Mouse (Mus musculus) c-Kit-positive CD71-negative TER-119-negative erythroid progenitor cells, embryonic 14.5 days (primary cell): ENCODE results near the gene Mtor.

Source experiments
- DNase-seq: peaks from one replicate; pipeline ENCODE4 v3.0.0-alpha.2; 2013; ENCODE audit warnings: low read depth

Gene Mtor

GRCm38 (mm10) chr4:148533613-148534328 is 85.4 kb downstream of the Mtor start:
- no peak for DNase-seq

GRCm38 (mm10) chr4:148535876-148536275 is 87.5 kb downstream of the Mtor start:
- no peak for DNase-seq

- DNase-seq, result no peak
These were observed 100.7 kb downstream of the Mtor start for GRCm38 (mm10) chr4:148549106-148549505.

DNA sequence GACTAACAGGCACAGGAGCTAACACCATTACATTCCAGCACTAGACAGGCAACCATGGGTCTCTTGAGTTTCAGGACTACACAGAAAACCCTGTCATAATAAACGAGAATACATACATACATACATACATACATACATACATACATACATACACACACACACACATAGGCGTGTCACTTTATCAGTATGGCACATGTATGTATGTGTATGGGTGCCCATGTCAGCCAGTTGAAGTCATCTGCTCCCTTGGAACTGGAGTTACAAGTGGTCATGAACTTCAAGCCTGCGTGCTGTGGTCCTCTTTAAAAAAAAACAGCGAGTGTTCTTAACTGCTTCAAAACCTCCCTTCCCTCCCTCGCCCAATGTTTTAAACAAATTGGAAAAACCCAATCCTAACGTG is 109.4 kb downstream of the Mtor start:
- DNase-seq, result no peak

DNA sequence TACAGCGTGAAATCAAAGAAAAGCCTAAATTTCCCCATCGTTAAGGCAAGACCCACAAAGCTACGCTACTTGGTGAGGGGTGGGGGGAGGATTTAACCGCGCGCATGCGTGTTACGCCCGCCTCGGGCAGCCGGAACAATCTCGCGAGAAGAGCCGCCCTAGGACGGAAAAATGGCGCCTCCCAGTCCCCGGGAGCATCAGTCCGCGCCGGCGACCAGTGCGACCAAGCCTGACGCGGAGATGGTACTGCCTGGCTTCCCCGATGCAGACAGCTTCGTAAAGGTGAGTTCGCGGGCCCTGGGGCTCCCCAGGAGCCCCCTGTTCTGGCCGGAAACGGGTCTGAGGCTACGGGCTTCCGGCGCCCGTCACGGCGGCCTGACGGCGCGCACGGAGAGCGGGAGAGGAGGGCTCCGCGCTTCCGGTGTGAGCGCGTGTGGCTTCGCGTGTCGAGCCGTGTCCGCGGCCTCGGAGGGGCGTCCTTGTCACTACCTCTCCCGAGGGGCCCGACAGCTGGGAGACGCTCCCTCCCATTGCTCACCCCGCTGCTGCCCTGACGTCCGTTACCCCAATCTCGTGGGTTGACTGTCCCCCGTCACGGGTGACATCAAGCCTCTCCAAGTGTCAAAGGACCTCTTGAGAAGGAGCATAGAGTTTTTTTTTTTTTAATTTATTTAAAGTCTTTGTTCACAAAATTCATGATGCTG is 110.0 kb downstream of the Mtor start, which contains the start of gene Exosc10:
Gene Exosc10, plus strand, starts transcription at position 133 of the 704 bp plus-strand sequence.
- DNase-seq, result peak; percentile 60

DNA sequence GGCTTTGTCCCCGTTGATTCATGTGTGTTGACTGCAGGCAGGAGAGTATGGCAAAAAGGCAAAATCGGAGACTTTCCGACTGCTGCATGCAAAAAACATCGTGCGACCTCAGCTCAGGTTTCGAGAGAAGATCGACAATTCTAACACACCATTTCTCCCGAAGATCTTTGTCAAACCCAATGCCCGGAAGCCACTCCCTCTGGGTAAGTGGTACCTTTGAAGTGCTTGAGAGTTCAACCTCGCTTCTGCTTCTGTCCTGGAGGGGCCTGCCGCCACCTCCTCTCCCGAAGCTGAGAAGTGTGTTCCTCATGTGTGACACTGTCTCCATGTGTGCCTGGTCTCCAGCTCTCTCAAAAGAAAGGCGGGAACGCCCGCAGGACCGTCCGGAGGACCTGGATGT is 114.3 kb downstream of the Mtor start:
- DNase-seq, result no peak

DNA sequence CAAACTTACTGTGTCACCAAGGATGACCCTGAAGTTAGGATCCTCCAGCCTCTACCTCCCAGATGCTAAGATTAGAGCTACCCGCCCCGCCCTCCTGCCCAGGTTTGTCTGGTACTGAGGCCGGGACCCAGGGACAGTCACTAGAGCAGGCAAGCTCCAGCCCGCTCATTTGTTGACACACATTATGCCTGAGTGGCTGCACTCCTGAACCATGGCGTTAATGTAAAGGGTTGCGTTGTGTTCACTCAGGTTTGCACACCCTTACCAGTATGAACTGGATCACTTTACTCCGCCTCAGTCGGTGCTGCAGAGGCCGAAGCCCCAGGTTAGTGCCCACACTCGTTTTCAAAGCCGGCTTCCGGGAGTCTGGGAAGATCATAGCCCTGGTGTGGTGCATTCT is 115.2 kb downstream of the Mtor start:
- DNase-seq, result no peak

GRCm38 (mm10) chr4:148570138-148570537 is 121.7 kb downstream of the Mtor start:
- DNase-seq, result no peak

DNA sequence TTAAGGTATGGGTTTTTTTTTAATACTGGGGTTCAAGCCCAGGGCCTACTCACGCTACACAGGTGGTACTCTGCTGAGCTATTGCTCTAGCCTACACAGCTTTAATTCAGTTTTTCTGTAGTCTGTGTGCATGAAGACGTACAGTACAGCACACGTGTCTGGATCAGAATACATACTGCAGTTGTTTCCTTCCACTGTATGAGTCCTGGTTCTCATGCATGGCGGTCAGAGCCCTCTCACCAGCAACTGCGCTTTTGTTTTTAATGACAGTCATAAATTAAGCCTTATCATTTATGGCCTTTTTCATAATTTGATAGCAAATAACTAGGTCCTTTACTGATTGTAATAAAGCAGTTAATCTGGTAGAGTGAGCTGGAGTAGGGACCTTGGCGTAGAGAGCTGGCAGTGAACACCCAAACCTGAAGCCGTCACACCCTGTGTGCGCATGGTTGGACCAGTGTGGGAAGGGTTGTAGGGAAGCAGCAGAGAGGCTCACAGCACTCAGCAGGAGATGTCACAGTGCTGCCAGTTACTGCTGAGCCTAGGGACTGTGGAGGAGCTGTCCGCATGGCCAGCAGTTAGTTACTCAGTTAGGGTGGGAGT is 122.4 kb downstream of the Mtor start:
- no peak for DNase-seq

DNA sequence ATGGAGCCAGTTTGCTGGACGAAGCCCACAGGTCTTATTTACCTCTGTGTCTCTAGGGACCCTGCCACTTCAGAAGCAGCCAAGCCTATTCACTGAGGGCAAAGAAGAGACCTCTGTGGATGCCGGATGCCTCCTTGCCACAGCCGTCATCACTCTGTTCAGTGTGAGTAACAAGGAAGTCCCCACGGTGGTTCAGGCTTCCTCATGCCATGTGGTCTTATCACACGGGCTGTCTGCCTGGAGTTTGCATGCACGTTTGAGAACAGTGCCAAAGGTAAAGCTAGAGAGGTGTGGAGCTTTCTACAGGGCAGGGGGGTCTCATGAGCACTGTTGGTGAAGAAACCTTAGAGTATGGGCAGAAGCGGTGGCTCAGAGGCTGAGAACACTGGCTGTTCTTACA is 124.8 kb downstream of the Mtor start:
- no peak for DNase-seq

- no peak for DNase-seq
These were observed 132.4 kb downstream of the Mtor start for GRCm38 (mm10) chr4:148580765-148581164.

DNA sequence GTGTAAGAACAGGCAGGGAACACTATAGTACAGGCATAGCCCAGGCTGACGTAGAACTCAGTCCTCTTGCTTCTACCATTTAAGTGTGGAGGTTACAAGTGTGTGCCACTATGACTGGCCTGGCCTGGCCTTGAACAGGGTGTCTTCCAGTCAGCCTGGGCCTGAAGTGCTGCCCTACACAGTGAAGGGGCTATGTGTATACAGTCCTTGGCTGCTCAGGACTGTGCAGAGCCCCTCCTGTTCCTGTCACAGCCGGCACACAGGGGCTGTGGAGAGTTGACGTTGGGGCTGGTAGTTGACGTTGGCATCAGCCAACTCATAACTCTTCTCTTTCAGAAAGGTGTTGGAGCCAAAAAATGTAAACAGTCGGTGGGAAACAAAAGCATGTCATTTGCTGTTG is 133.0 kb downstream of the Mtor start:
- DNase-seq, result no peak

DNA sequence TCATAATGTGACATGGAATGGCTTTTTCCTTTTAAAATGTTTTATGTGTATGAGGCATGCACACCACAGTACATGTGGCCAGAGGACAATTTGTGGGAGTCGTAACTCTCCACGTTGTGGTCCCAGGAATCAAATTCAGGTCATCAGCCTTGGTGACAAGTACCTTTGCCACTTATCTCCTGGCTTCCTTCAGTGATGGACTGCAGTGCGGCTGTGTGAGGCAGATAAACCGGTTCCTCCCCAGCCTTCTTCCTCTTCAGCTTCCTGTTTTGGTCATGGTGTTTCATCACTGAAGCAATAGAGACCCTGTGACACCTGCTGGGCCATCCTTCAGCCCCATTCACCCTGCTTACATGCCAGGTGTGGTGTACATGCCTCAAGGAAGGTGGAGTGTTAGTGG is 134.8 kb downstream of the Mtor start:
- DNase-seq, result peak; percentile 56

DNA sequence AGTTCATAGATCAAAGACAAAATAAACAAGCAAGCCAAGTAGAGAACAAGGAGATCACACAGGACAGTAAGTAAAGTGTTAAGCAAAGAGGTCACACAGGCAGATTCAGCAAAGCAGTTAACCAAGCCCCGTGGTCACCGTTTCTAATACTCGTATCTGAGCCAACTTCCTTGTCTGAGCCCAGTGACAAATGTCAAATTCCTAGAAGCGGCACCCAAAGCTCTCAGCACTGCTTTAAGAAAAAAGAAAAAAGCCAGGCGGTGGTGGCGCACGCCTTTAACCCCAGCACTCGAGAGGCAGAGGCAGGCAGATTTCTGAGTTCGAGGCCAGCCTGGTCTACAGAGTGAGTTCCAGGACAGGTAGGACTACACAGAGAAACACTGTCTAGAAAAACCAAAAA is 138.2 kb downstream of the Mtor start:
- no peak for DNase-seq

DNA sequence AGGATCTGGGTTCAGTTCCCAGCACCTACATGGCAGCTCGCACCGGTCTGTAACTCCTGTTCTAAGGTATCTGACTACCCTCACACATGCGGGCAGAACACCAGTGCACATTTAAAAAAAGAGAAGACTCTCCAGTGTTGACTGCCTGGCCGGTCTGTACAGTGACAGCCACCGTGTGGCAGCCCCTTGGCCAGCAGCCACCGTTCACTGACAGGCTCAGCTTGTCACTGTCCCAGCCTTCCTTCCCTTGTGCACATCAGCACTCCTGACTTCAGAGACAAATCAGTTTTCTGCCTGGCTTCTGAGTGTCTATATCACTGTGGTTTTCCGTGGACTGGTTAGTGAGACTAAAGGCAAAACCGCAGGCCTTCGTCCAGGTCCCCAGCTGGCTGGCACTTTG is 140.4 kb downstream of the Mtor start:
- DNase-seq, result no peak

DNA sequence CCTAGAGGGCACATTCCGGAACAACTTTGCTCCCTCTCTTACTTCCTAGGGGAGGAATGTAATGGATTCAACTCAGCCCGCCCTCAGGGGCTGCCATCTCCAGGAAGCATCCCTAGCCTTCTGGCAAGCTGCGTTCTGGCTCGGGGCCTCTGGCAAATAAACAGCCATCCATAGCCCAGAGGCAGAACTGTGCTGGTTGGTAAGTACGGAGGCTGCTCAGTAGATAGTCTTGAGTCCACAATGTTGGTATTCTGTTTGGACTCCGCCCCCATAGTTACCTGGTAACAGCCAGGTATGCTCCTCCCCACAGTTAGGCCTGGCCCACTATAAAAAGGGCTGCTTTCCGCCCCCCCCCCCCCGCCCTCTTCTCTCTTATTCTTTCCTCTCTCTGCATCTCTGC is 141.2 kb downstream of the Mtor start:
- no peak for DNase-seq

GRCm38 (mm10) chr4:148590421-148591170 is 142.2 kb downstream of the Mtor start:
- no peak for DNase-seq

GRCm38 (mm10) chr4:148591171-148591630 is 142.8 kb downstream of the Mtor start, which contains the start of gene Srm:
Srm (plus strand) TSS chr4:148591503.
- DNase-seq, result peak; percentile 90

GRCm38 (mm10) chr4:148591637-148592380 is 143.4 kb downstream of the Mtor start:
- no peak for DNase-seq

- DNase-seq, result no peak
These were observed 145.6 kb downstream of the Mtor start for GRCm38 (mm10) chr4:148593996-148594395.

DNA sequence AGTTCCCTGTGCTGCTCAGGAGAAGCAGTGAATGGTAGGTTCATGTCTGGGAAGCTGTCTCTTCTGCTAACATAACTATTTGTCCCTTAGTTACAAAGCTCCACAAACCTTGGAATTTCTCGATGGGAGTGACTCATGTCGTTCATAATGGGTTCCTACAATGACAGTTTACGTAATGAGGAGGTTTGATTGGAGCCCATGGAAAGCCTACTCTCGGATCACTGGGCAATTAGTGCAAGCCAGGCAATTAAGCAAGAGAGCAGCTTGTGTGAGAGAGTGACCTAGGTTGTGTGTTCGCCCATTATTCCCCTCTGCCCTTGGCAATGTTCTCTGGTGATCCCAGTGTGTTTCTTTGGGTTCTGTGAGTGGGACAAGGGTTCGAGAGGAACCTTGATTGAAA is 147.5 kb downstream of the Mtor start:
- no peak for DNase-seq

DNA sequence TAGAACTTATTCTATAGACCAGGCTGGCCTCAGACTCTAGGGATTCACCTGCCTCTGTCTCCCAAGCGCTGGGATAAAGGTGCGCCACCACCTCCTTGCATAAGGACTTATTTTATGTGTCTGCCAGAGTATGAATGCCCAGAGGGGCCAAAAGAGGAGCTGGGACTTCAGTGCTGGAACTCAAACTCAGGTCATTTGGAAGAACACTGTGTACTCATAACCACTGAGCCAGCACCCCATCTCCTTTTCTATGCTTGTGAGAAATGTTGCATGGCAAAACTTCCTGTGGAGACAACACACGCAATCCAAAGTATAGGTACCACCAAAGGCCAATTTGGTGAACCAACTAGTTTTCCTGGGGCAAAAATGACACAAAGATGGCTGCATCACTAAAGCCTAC is 148.3 kb downstream of the Mtor start:
- no peak for DNase-seq
